Comparison of ENCODE assay signal across 16 mouse cellular contexts in genomic region chr10:89055891-89056290, GRCm38 (mm10).
"Had no signal": no experiment of that assay in that cellular context is flagged by ENCODE, and none has a peak within 500 bp of the region (broad histone marks: within the 10 kb centered on the region; RNA-seq: fewer than 3 reads in every experiment).

No protein-coding gene starts in this region.

- H3K9me3 ChIP-seq: intestine, embryonic 15.5 days; liver, embryonic 13.5 days; lung, embryonic 15.5 days; midbrain, embryonic 15.5 days had no signal

- H3K4me2 ChIP-seq: intestine, embryonic 15.5 days; limb, embryonic 12.5 days; liver, embryonic 13.5 days; lung, embryonic 15.5 days; midbrain, embryonic 11.5 days; midbrain, embryonic 15.5 days; neural tube, embryonic 12.5 days had no signal

- DNase-seq: kidney, adult 18-20 months; kidney, postnatal 10 days; kidney, postnatal 4 days; liver; liver, embryonic 13.5 days; liver, postnatal 0 days; lung, postnatal 14 days; right cerebral cortex, postnatal 14 days had no signal

- H3K4me1 ChIP-seq: intestine, embryonic 15.5 days; limb, embryonic 12.5 days; liver, embryonic 13.5 days; lung, embryonic 15.5 days; megakaryocyte, embryonic 14.5 days; midbrain, embryonic 15.5 days; neural tube, embryonic 12.5 days had no signal

- H3K27ac ChIP-seq: intestine, embryonic 15.5 days; limb, embryonic 12.5 days; liver, embryonic 13.5 days; lung, embryonic 15.5 days; macrophage; midbrain, embryonic 15.5 days; neural tube, embryonic 12.5 days had no signal

- H3K4me3 ChIP-seq: intestine, embryonic 15.5 days; limb, embryonic 12.5 days; liver, embryonic 13.5 days; lung, embryonic 15.5 days; megakaryocyte, embryonic 14.5 days; midbrain, embryonic 15.5 days; neural tube, embryonic 12.5 days had no signal

- H3K9ac ChIP-seq: intestine, embryonic 15.5 days; limb, embryonic 12.5 days; liver, embryonic 13.5 days; liver, postnatal 0 days; lung, embryonic 15.5 days; midbrain, embryonic 15.5 days; neural tube, embryonic 12.5 days had no signal

- ATAC-seq: intestine, embryonic 15.5 days; liver, postnatal 0 days; midbrain, embryonic 15.5 days had no signal

- H3K36me3 ChIP-seq: intestine, embryonic 15.5 days; limb, embryonic 12.5 days; liver, embryonic 13.5 days; lung, embryonic 15.5 days; midbrain, embryonic 15.5 days; neural tube, embryonic 12.5 days had no signal

- H3K27me3 ChIP-seq: intestine, embryonic 15.5 days; limb, embryonic 12.5 days; liver, embryonic 13.5 days; lung, embryonic 15.5 days; megakaryocyte, embryonic 14.5 days; midbrain, embryonic 15.5 days; neural tube, embryonic 12.5 days had no signal
